Mouse (Mus musculus) brain, embryonic 18.5 days (tissue): ENCODE results near the gene Zfp78.
"Not testable (repeated sequence)": the region's sequence is repeated elsewhere in the genome, so short reads cannot be mapped to it uniquely, and the experiment has no call there.

ENCODE experiments used
- DNase-seq: peaks from one replicate; pipeline ENCODE4 v3.0.0-alpha.2; 2012; ENCODE audit warnings: low read depth, low spot score

Gene Zfp78

DNA sequence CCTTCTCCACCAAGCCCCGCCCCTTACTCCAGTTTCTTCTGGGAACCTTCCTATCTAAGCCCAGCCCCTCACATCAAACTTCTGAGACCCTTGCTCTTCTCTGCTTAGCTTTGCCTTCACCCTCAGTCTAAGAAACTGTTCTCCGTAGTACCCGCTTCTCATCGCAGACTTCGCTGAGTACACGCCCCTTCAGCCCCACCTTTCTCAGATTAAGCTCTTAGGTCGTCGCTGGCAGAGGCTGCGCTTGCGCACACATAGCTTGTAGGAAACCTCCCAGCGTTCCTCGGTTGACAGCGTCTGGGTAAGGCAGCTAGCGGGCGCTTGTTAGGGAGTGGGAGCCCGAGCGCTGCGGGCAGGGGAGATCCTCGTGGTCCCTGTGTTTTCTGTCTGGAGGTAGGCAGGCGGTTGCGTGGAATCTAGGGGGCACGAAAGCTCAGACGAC, at the start of gene Zfp78:
Gene Zfp78 (plus strand): TSS at position 234 of the 442 bp plus-strand sequence.
- peak; percentile 93 for DNase-seq

DNA sequence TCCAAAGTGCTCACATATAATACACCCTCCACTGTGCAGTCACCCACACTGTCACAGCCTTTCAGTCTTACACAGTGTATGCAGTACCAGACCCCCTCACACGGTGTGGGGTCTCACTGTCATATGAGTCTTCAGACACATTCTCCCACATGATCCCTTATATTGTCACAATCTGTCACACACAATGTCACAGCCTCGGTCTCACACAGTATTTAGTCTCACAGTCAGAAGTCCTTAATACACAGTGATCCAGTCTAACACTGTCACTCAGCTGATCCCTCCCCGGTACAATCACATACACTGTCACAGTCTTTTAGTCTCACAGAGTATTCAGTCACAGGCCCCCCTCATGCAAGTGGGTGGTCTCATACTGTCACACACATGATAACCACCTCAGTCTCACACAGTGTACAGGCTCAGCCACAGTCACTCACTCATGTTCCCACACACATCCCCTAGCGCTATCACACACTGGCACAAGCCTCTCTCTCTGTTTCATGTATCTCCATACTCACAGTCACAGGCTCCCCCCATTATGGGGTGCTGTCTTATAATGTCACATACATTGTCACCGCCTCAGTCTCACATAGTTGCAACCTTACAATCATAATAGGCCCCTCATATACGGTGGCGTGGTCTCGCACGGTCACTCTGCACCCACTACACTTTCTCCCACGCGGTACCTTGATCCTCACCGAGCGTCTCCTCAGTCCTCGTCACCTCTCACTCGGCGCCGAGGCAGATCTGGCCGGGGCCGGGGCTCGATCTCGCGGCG, 32.4 kb upstream of the Zfp78 start:
- no peak for DNase-seq

GRCm38 (mm10) chr7:6331233-6331956, 31.7 kb upstream of the Zfp78 start, which contains the start of gene Zfp583:
Gene Zfp583 (minus strand): TSS chr7:6331285.
- peak; percentile 83 for DNase-seq

DNA sequence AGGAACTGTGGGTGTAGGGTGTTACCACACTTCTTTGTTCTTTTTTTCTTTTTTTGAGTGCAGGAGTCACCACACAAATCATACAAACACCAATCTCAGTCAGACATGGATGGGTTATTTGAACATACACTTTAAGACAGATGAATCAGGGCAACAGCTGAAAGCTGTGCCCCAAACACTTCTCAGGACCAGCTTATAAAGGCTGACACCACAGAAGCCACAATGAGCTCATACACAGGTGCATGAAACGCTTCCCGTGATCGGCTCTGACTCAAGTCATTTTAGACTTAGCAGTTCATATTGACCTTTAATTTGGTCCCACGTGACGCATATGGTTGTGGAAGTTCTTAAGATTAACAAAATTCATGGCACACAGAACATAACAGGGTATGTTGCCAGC, 23.2 kb upstream of the Zfp78 start:
- no peak for DNase-seq

DNA sequence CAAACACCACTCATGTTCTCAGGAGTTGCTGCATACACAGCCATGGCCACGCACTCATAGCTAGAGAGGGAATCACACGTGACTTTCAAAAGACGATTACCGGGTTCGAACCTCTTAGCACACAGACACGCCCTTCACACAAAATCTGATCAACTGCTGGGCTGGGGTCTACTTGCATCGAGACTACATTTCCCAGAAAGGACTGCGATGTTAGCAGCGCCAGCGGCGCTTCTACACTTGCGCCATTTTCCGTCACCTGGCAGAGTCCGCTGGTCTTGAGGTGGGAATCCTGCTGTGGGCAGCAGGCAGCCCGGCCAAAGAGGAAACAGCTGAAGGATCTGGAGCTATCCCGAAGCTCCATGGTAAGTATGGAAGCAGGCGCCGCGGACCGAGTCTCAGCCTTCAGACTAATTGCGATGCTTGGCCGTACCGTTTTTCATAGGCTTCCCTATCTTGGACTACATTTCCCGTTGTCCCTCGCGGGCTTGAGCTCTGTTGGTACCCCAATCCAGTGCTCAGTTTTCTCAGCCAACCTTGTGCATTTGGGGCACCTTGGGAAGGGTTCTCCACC, 19.5 kb upstream of the Zfp78 start, which contains the start of gene Gm3854:
Gene Gm3854 (plus strand): TSS at position 259 of the 571 bp plus-strand sequence.
- DNase-seq = peak; percentile 81

DNA sequence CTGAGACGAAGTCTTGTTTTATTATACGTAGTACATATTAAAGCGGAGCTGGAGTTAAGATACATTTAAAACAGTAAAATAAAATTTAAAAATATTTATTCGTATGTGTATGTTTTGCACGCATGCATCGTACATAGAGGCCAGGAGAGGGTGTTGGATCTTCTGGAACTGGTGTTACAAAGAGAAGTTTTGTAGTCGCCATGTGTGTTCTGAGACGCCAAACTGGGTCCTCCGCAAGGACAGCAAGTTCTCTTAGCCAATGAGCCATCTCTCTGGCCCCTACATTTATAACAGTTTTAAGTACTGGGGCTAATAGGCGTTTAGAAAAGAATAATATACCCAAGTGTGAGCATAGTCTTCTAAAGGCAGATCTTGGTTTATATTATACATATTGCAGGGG, 19.0 kb upstream of the Zfp78 start:
- no peak for DNase-seq

- DNase-seq = no peak
Measured at GRCm38 (mm10) chr7:6358121-6358520, 5.0 kb upstream of the Zfp78 start.

DNA sequence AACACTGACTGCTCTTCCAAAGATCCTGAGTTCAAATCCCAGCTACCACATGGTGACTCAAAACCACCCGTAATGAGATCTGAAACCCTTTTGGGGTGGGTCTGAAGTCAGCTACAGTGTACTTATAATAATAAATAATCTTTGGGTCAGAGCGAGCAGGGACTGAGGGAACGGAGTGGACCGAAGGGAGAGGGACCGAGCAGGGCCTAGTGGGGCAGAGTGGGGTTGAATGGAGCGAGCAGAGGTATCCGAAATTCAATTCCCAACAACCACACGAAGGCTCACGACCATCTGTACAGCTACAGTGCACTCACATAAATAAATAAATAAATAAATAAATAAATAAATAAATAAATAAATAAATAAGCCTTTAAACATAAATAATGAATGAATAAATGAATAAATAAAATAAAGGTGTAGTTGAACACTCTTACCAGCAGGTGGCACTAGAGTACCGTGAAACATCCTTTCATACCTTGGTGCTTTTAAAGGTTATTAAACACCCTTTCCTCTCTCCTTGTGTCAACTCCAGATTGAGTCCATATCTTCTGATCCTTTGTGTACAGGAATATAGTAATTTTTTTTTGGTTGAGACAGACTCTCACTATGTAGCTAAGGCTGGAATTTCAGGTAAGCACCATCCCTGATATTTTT, 4.0 kb upstream of the Zfp78 start:
- DNase-seq = peak; percentile 59

DNA sequence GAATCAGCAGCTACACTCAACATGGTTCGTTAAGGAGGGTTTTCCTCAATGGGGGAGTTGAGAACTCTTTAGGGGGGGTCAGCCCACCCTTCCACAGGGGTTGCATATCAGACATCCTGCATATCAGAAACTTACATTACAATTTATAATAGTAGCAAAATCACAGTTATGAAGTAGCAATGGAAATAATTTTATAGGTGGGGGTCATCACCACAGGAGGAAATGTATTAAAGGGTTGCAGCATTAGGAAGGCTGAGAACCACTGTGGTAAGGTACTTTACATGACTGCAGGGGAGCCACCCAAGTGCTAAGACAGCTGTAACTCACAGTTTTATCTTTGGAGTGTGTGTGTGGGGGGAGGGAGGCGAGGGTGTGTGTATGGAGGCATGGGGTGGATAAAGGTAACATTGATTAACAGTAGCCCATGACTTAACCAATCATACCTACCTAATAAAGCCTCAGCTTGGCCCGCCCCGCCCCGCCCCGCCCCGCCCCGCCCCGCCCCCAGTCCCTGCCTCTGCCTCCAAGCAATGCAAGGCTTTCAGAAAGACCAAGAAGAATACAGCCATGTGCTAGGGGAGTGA, 2.5 kb upstream of the Zfp78 start:
- DNase-seq = no peak

- DNase-seq = no peak
Measured at GRCm38 (mm10) chr7:6361756-6362155, 1.3 kb upstream of the Zfp78 start.

GRCm38 (mm10) chr7:6362268-6363046, 623 bp upstream of the Zfp78 start:
- DNase-seq = peak; percentile 99

GRCm38 (mm10) chr7:6364761-6365160, 1.7 kb downstream of the Zfp78 start:
- DNase-seq = no peak

- no peak for DNase-seq
Measured at GRCm38 (mm10) chr7:6367185-6367584, 4.1 kb downstream of the Zfp78 start.

- DNase-seq = not testable (repeated sequence)
Measured at GRCm38 (mm10) chr7:6368146-6368545, 5.1 kb downstream of the Zfp78 start.

DNA sequence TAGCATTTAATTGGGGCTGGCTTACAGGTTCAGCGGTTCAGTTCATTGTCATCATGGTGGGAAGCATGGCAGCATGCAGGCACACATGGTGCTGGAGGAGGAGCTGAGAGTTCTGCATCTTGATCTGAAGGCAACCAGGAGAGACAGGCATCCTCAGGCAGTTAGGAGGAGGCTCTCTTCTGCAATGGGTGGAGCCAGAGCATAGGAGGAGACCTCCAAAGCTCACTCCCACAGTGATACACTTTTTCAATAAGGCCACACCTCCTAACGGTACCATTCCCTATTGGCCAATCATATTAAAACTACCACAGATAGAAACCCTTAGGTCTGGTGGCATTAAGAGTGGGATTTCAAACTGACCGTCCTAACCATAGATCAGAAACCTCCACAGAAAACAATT, 6.4 kb downstream of the Zfp78 start:
- no peak for DNase-seq

DNA sequence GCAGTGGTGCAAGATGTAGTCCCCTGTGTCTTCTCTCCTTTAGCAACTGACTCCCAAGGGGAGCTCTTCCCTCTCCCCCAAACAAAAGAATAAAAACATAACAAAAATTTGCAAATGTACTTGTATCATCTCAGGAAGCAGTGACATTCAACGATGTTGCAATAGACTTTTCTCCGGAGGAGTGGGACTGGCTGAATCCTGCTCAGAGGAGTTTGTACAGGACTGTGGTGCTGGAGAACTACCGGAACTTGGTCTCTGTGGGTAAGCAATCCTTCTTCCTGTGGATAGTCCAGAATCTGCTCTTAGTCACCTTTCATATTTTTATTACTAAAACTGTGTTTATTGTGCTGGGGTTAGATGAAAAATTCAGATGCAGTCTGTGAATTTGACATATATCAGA, 9.9 kb downstream of the Zfp78 start:
- DNase-seq = no peak

GRCm38 (mm10) chr7:6378441-6378840, 15.4 kb downstream of the Zfp78 start:
- DNase-seq = no peak

DNA sequence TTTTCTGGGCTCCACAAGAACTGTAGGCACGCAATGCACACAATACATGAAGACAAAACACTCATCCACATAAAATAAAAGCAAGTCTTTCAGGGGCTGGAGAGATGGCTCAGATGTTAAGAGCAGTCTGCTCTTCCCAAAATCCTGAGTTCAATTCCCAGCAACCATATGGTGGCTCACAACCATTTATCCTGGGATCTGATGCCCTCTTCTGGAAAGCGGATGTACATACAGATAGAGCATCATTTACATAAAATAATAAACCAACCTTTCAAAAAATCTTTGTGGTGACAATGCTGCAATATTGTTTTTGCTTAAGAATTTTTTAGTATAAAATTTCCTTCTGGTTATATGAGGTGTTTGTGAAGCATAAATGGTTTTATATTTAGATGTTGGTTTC, 18.4 kb downstream of the Zfp78 start:
- no peak for DNase-seq

GRCm38 (mm10) chr7:6383044-6383455, 20.0 kb downstream of the Zfp78 start, which contains the start of gene Zfp28:
Gene Zfp28 (plus strand): TSS chr7:6383295.
- peak; percentile 91 for DNase-seq

DNA sequence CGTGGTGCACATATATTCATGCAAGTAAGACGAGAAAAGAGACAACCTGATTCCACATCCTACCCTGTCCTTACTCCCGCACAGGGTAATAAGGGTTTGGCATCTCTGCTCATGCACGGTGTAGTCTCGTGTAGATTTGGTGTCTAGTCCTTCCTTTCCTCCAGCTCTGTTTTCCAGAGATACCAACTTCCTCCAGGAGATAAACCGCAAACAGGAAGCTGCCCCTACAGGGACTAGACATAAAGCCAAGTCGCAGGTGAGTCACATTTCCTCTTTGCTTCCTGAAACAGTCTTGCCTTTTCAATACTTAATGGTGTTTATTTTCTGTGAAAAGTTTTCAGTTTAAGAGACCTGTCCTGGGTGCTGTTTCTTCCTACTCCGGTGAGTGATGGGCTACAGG, 20.9 kb downstream of the Zfp78 start:
- no peak for DNase-seq

GRCm38 (mm10) chr7:6386995-6387394, 23.9 kb downstream of the Zfp78 start:
- no peak for DNase-seq
